Mouse (Mus musculus): ENCODE results near the gene Myadml2. TPM values are rescaled to one million over a fixed set of nuclear protein-coding genes. Genes with fewer than 3 reads are reported as not detected.

Gene Myadml2
- polyA plus RNA-seq (2017; shearing (Covaris generic)) = not detected

DNA sequence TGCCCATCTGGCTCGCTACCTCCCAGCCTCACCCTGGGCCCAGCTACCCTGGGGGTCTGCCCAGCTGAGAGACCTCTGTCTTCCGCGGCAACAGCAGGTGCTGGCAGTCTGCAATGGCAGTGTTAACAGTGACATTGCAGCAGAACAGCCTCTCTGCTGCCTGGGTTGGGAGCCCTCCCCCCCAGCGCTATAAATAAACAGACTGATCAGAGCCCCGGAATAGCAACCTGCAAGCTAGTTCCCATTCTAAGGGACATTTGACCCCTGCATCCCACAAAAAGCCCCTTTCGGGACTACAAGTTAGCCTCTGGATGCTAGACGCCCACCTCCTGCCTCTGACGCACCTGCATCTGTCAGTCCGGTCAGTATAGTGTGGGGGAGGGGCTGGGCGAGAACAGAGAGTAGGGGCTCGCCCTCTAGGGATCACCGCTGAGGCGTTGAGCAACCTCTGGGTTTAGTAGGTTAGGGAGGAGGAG, at the start of gene Myadml2:
Myadml2 (minus strand) TSS at position 158 of the 476 bp plus-strand sequence.

DNA sequence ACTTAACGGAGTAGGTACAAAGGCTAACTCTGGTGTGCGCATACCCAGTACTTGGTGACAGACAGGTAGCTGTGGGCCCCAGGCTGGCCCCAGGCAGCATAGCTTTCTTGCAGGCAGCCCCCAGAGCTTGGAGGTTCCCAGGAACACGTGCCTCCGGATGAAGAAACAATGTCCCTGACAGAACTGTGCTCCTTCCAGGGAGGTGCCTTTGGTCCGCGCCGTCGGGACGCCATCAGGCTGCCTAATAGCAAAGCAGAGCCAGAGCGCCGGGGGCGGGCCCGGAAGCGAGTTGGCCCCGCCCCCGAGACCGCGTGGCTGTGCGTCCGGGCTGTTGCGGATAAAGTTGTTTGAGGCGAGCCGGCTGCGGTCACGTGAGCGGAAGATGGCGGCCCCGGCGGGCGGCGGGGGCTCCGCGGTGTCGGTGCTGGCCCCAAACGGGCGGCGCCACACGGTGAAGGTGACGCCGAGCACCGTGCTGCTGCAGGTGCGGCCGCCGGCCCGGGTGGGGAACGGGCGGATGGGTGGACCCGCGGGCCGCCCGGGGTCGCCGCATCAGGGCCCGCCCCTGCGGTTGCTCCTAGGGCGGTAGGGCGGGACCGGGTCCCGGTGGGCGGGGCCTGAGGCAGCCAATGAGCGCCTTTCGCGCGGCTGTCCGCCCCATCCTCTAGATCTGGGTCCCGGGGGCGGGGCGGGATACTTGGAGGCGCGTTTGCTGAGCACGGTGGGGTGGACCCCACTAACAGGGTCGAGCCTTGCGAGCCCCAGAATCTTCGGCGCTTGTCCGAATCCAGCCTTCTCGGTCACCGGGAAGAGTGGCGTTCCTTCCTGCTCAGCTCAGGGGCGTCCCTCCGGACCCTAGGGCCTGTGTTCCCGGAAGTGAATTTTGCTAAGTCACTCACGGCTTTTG, 25.0 kb upstream of the Myadml2 start, which contains the start of gene Aspscr1:
Aspscr1 (plus strand) TSS at position 287 of the 907 bp plus-strand sequence.

DNA sequence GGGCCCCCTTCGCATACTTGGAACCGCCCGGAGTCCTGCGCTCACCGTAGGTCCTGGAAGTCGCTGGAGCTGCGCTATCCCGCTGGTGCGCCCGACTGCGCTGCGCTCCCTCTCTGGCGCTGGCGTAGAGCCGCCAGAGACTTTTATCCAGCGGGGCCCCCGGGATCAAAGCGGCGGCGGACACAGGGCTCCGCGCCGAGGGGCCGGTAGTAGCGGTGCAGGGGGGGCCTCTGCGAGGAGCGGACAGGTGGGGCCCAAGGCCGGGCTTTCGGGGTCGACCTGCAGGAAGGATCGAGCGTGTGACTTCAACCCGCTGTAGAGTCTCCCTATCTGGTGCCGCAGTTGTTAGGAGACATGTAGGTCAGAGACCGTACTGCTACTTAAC, 13.1 kb upstream of the Myadml2 start, which contains the start of gene Notum:
Notum (minus strand) TSS at position 100 of the 385 bp plus-strand sequence.

DNA sequence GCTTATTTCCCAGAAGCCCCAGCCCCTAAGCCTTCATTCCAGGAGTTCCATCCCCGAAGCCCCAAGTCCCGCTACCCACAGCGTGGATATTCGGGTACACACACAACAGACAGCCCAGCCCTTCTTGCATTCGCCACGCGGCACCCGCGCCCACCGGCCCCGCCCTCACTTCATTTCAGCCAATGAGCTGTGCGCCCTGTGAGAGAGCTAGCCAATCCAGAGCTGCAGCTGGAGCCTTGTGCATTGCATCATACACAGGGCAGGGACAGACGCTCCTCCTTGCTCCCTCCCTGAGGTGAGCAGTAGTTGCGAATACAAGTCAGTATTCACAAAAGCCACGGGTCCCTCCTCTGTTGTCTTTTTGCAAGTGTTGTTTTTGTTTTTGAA, 4.4 kb downstream of the Myadml2 start, which contains the start of gene Pycr1:
Pycr1 (minus strand) TSS at position 169 of the 387 bp plus-strand sequence.

DNA sequence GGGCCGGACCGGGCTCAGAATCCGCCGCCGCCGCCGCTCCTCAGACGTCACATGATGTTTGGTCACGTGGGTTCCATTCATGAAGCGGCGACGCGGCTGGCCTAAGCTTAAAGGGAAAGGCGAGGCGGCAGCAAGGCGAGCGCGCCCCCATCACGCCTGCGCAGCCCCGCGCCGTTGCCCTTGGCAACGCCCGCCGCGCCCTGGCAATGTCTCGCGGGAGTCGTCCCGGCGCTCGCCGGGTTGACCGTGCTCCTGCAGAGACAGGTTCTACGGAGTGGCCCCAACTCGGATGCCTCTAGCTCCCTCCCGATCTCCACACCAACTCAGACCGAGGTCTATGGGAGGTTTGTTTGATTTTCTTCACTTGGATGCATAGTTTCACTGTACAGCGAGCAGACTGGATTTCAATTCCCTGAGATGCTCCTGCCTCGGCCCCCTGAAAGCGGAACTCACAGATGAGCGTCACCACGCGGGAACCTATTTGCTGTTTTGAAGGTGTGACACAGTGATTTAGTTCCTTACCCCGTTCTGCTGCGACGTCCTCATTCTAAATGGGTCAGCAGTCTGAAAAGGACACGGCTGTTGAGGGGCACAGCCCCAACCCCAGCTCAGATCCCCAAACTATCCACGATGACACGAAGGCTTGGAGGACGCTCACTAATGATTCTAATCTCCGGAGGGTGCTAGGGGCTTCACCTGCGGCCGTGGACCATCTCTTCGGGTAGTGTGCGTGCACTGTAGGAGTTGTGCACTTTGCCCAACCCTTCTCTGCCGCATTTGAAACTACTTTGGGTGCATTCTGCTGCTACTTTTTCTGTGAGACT, 14.2 kb downstream of the Myadml2 start, which contains the start of gene Mafg:
Mafg (minus strand) TSS at position 81 of the 824 bp plus-strand sequence.

DNA sequence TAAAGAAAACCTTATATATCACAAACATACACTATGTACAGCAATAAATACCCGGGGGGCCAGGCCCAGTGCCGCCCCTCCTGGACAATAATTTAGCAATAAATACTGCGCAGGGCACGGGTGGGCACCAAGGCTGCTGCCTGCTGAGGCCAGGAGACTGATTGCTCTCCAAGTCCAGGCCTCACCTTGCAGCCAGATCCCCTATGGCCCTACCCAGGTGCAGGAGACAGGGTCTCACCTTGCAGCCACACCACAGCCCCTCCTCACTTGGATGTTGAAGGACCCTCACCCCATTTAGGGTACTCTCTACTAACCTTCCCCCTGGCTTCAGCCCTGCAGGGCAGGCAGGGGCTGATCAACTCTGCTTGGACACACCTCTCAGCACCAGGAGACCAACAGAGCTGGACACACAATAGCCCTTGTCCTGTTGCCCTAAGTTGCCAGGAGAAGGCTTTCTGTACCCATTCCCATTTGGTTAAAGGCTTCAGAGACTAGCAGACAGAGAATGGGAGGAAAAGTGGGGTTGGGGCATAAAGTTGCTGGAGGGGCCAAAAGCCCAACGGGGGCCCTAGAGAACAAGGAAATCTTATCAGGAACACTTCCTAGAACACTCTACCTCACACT, 22.7 kb downstream of the Myadml2 start, which contains the start of gene Sirt7:
Sirt7 (minus strand) TSS at position 89 of the 624 bp plus-strand sequence.

DNA sequence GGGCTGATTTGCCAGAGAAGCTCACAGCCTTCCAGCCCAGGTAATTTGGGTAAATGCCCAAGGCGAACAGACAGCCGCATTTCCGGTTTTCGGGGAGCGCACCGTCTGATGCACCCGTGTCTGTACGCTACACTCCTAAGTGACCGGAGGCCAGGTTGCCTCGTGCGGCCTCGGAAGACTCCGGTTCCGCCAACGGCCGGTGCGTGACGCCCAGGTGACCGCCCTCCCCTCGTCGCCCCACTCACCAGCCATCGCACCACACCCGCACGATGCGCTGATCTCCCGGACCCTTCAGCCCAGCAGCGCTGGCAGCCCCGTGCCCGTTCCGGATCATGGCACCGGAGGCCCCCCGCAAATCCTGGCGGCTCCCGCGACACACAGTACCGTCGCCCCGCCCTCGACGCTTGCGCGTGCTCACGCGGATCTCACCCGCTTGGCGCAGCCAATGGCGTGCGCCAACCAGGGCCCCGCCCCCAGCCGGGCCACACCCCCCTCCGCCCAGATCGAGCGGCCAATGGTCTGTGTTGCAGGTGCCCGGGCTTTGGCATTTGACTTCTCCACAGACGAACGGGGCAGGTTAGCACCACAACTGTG, 30.3 kb downstream of the Myadml2 start, which contains the start of gene Pcyt2:
Pcyt2 (minus strand) TSS at position 418 of the 594 bp plus-strand sequence.

DNA sequence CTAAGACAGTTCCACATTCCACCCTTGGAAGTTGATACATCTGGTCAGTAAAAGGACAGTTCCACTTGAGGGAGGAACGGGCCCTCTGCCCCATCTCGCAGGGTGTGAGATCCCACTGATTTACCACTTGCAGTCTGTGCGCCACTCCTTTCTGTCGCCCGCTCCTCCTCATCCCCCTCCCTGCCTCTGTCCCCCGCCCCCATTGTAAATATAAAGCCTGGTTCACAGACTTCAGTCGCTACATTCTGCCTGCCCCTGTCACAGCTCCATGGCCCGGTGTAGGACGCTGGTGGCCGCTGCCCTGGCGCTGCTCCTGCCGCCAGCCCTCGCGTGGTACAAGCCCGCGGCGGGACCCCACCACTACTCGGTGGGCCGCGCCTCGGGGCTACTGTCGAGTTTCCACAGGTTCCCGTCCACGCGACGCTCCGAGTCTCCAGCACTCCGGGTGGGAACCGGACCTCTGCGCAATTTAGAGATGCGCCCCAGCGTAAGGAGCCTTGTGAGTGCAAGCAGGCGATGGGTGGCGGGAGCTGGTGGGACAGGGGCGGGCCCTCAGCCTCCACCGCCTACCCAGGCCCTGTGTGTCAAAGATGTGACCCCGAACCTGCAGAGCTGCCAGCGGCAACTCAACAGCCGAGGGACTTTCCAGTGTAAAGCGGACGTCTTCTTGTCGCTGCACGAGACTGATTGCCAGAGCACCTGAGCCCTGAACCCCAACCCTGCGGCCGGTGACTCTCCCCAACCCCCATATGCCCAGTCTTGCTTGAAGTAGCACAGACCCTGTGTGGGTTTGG, 39.5 kb downstream of the Myadml2 start, which contains the start of gene Npb:
Npb (plus strand) TSS at position 237 of the 794 bp plus-strand sequence.

DNA sequence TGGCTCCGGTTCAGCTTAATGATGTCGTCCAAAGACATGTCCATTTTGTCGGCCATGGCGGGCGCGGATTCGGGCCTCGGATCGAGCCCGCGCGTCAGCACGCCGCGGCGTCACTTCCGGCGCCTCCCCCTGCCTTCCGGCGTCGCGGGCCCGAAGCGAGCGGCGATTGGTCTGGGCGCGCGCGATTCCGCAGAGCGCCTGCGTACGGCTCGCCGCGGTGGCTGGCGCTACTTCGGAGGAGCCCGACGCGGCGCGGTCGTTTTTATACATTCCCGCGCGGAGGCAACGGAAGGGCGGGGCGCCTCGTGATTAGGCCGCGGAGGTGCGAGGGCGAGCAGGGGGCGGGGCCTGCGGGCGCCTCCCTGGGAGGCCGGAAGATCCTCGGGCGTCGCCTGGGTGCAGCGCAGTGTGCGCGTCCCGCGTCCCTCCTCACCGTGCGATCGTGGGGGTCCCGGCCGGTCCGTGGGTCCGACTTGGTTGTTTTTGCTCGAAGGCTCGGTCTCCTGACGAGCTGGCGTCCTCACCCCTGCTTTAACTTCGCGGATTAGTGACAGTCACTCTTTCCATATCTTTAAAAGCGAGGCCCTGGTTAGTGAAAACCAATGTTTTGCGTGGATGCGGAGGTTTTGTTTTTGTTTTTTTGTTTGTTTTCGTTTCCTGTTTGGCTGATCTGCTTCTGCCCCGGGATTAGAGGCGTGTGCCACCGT, 49.5 kb downstream of the Myadml2 start, which contains the start of the genes Alyref and Anapc11:
Alyref (minus strand) TSS at position 83 of the 707 bp plus-strand sequence.
Anapc11 (plus strand) TSS at position 139 of the 707 bp plus-strand sequence.

Other genes with a start within 250 kb of the Myadml2 start
- 10.3 TPM for gene Nploc4, start 210.4 kb downstream of the Myadml2 start, polyA plus RNA-seq (2017; shearing (Covaris generic))
- not detected for gene Tspan10, start 205.5 kb downstream of the Myadml2 start, polyA plus RNA-seq (2017; shearing (Covaris generic))
- gene Pde6g, start 194.7 kb downstream of the Myadml2 start, polyA plus RNA-seq (2017; shearing (Covaris generic)) = 0.45 TPM
- 11.6 TPM for gene Oxld1, start 190.1 kb downstream of the Myadml2 start, polyA plus RNA-seq (2017; shearing (Covaris generic))
- gene Ccdc137, start 190.0 kb downstream of the Myadml2 start, polyA plus RNA-seq (2017; shearing (Covaris generic)) = 51.9 TPM
- 36.2 TPM for gene Arl16, start 180.6 kb downstream of the Myadml2 start, polyA plus RNA-seq (2017; shearing (Covaris generic))
- gene Mrpl12, start 163.5 kb downstream of the Myadml2 start, polyA plus RNA-seq (2017; shearing (Covaris generic)) = 82.5 TPM
- gene Slc25a10, start 156.3 kb downstream of the Myadml2 start, polyA plus RNA-seq (2017; shearing (Covaris generic)) = 8.4 TPM
- gene Gcgr, start 117.5 kb downstream of the Myadml2 start, polyA plus RNA-seq (2017; shearing (Covaris generic)) = not detected
- 101 TPM for gene Mcrip1, start 98.4 kb downstream of the Myadml2 start, polyA plus RNA-seq (2017; shearing (Covaris generic))
- gene Ppp1r27, start 97.0 kb downstream of the Myadml2 start, polyA plus RNA-seq (2017; shearing (Covaris generic)) = not detected
- gene P4hb, start 74.9 kb downstream of the Myadml2 start, polyA plus RNA-seq (2017; shearing (Covaris generic)) = 240 TPM
- gene Arhgdia, start 66.5 kb downstream of the Myadml2 start, polyA plus RNA-seq (2017; shearing (Covaris generic)) = 868 TPM
- 6.0 TPM for gene Alyref, start 49.8 kb downstream of the Myadml2 start, polyA plus RNA-seq (2017; shearing (Covaris generic))
- gene Anapc11, start 49.7 kb downstream of the Myadml2 start, polyA plus RNA-seq (2017; shearing (Covaris generic)) = 135 TPM
- 0.55 TPM for gene Npb, start 39.7 kb downstream of the Myadml2 start, polyA plus RNA-seq (2017; shearing (Covaris generic))
- gene Pcyt2, start 30.2 kb downstream of the Myadml2 start, polyA plus RNA-seq (2017; shearing (Covaris generic)) = 156 TPM
- gene Sirt7, start 22.9 kb downstream of the Myadml2 start, polyA plus RNA-seq (2017; shearing (Covaris generic)) = 199 TPM
- 11.0 TPM for gene Mafg, start 14.6 kb downstream of the Myadml2 start, polyA plus RNA-seq (2017; shearing (Covaris generic))
- gene Pycr1, start 4.4 kb downstream of the Myadml2 start, polyA plus RNA-seq (2017; shearing (Covaris generic)) = 0.64 TPM
- not detected for gene Notum, start 13.0 kb upstream of the Myadml2 start, polyA plus RNA-seq (2017; shearing (Covaris generic))
- 132 TPM for gene Aspscr1, start 24.8 kb upstream of the Myadml2 start, polyA plus RNA-seq (2017; shearing (Covaris generic))
- gene Cenpx, start 65.6 kb upstream of the Myadml2 start, polyA plus RNA-seq (2017; shearing (Covaris generic)) = 117 TPM
- gene Lrrc45, start 65.8 kb upstream of the Myadml2 start, polyA plus RNA-seq (2017; shearing (Covaris generic)) = 70.9 TPM
- gene Rac3, start 73.3 kb upstream of the Myadml2 start, polyA plus RNA-seq (2017; shearing (Covaris generic)) = not detected
- gene Dcxr, start 79.1 kb upstream of the Myadml2 start, polyA plus RNA-seq (2017; shearing (Covaris generic)) = 19.4 TPM
- not detected for gene Cbr2, start 84.0 kb upstream of the Myadml2 start, polyA plus RNA-seq (2017; shearing (Covaris generic))
- gene Hmga1b, start 114.6 kb upstream of the Myadml2 start, polyA plus RNA-seq (2017; shearing (Covaris generic)) = 1.3 TPM
- 2.7 TPM for gene Rfng, start 136.0 kb upstream of the Myadml2 start, polyA plus RNA-seq (2017; shearing (Covaris generic))
- 152 TPM for gene Gps1, start 136.1 kb upstream of the Myadml2 start, polyA plus RNA-seq (2017; shearing (Covaris generic))
- gene Dus1l, start 148.2 kb upstream of the Myadml2 start, polyA plus RNA-seq (2017; shearing (Covaris generic)) = 70.6 TPM
- gene Fasn, start 176.4 kb upstream of the Myadml2 start, polyA plus RNA-seq (2017; shearing (Covaris generic)) = 68.8 TPM

All from activated CD4-positive, CD25-positive, alpha-beta regulatory T cell, adult 9 weeks (primary cell).